Mouse (Mus musculus): ENCODE data around the gene Grm8.
A peak's percentile ranks its signal among the peaks of the same experiment; 100 is the strongest.
"Not testable (repeated sequence)": the region's sequence is repeated elsewhere in the genome, so short reads cannot be mapped to it uniquely, and the experiment has no call there.

The Grm8 gene

GRCm38 (mm10) chr6:27849644-27850043, 285.3 kb downstream of the Grm8 start:
- DNase-seq (ENCODE audit: low spot score) = no peak

GRCm38 (mm10) chr6:27836159-27836558, 298.8 kb downstream of the Grm8 start:
- no peak for DNase-seq (ENCODE audit: low spot score)

- DNase-seq (ENCODE audit: low spot score) = not testable (repeated sequence)
Observed at GRCm38 (mm10) chr6:27819735-27820134, 315.2 kb downstream of the Grm8 start.

GRCm38 (mm10) chr6:27812789-27813188, 322.2 kb downstream of the Grm8 start:
- no peak for DNase-seq (ENCODE audit: low spot score)

GRCm38 (mm10) chr6:27809996-27810395, 325.0 kb downstream of the Grm8 start:
- no peak for DNase-seq (ENCODE audit: low spot score)

- DNase-seq (ENCODE audit: low spot score) = no peak
Observed at GRCm38 (mm10) chr6:27806741-27807140, 328.2 kb downstream of the Grm8 start.

- no peak for DNase-seq (ENCODE audit: low spot score)
Observed at GRCm38 (mm10) chr6:27800881-27801572, 334.0 kb downstream of the Grm8 start.

GRCm38 (mm10) chr6:27798735-27799134, 336.2 kb downstream of the Grm8 start:
- no peak for DNase-seq (ENCODE audit: low spot score)

- DNase-seq (ENCODE audit: low spot score) = no peak
Observed at GRCm38 (mm10) chr6:27789566-27789965, 345.4 kb downstream of the Grm8 start.

- DNase-seq (ENCODE audit: low spot score) = no peak
Observed at GRCm38 (mm10) chr6:27789151-27789550, 345.8 kb downstream of the Grm8 start.

- DNase-seq (ENCODE audit: low spot score) = no peak
Observed at GRCm38 (mm10) chr6:27782251-27782650, 352.7 kb downstream of the Grm8 start.

- no peak for DNase-seq (ENCODE audit: low spot score)
Observed at GRCm38 (mm10) chr6:27781371-27781770, 353.6 kb downstream of the Grm8 start.

- DNase-seq (ENCODE audit: low spot score) = no peak
Observed at GRCm38 (mm10) chr6:27775646-27776271, 359.2 kb downstream of the Grm8 start.

GRCm38 (mm10) chr6:27762061-27762460, 372.9 kb downstream of the Grm8 start:
- no peak for DNase-seq (ENCODE audit: low spot score)

GRCm38 (mm10) chr6:27753290-27753829, 381.6 kb downstream of the Grm8 start:
- DNase-seq (ENCODE audit: low spot score) = no peak

- no peak for DNase-seq (ENCODE audit: low spot score)
Observed at GRCm38 (mm10) chr6:27746493-27746892, 388.5 kb downstream of the Grm8 start.

GRCm38 (mm10) chr6:27745693-27746451, 389.1 kb downstream of the Grm8 start:
- DNase-seq (ENCODE audit: low spot score) = no peak

GRCm38 (mm10) chr6:27689382-27689781, 445.6 kb downstream of the Grm8 start:
- DNase-seq (ENCODE audit: low spot score) = no peak

- DNase-seq (ENCODE audit: low spot score) = no peak
Observed at GRCm38 (mm10) chr6:27661747-27662435, 473.1 kb downstream of the Grm8 start.

GRCm38 (mm10) chr6:27657520-27657919, 477.5 kb downstream of the Grm8 start:
- peak; percentile 24 for DNase-seq (ENCODE audit: low spot score)

- DNase-seq (ENCODE audit: low spot score) = no peak
Observed at GRCm38 (mm10) chr6:27646503-27646902, 488.5 kb downstream of the Grm8 start.

- no peak for DNase-seq (ENCODE audit: low spot score)
Observed at GRCm38 (mm10) chr6:27645054-27645453, 489.9 kb downstream of the Grm8 start.

All from urinary bladder, postnatal 14 days (tissue).